Mouse (Mus musculus) erythroid progenitor cell, adult 5-6 weeks (primary cell): ENCODE data around the gene Rhbdd1. TPM values are rescaled to one million over a fixed set of nuclear protein-coding genes. Genes with fewer than 3 reads are reported as not detected.

ENCODE experiments used
- ATAC-seq: replicated peaks from 2 replicates; pipeline ENCODE4 v1.8.0; 2016; ENCODE audit warnings: moderate number of reproducible peaks, mild to moderate bottlenecking, moderate TSS enrichment, inconsistent platforms; ENCODE audit not compliant: poor library complexity, low FRiP score, severe bottlenecking
- total RNA-seq, 2 experiments: library from RNA; stranded (forward) in 1 of 2; stranded (reverse) in 1 of 2; fragments of 150-400 nt in 1 of 2; fragments of 186-747, 209-891 nt in 1 of 2; gene quantifications; 2 replicates each; pipeline versions ENCODE4 v1.2.3 to v1.2.4; 2015 to 2017; ENCODE audit warnings: low replicate concordance in 2 of 2

The Rhbdd1 gene
- total RNA-seq, 2 experiments from 2014 or later = 9.8 to 12.2 TPM

- ATAC-seq = no peak
Observed at GRCm38 (mm10) chr1:82290723-82291150, 25.5 kb upstream of the Rhbdd1 start.

- no peak for ATAC-seq
Observed at GRCm38 (mm10) chr1:82291151-82291797, 25.0 kb upstream of the Rhbdd1 start, which contains the start of gene Irs1. Irs1 (minus strand) TSS chr1:82291416.

- no peak for ATAC-seq
Observed at GRCm38 (mm10) chr1:82291930-82292712, 24.1 kb upstream of the Rhbdd1 start.

DNA sequence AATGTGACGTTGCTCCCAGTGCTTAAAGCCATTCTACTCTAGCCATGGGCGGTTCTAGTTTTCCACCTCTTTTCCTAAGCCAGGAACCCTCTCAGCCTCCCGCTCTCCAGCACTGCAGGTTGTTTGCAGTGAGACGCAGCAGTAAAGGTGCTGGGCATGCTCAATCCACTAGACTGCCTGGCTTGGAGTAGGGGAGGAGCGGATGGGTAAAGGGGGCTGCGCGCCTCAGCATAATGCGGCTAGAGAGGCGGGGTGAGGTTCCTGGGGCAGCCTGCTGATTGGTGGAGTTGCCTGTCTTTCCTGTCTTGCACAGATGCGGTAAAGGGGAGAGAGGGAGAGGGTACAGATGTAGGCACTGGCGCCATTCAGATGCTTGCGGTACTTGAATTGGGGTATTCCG, 23.5 kb upstream of the Rhbdd1 start:
- no peak for ATAC-seq

DNA sequence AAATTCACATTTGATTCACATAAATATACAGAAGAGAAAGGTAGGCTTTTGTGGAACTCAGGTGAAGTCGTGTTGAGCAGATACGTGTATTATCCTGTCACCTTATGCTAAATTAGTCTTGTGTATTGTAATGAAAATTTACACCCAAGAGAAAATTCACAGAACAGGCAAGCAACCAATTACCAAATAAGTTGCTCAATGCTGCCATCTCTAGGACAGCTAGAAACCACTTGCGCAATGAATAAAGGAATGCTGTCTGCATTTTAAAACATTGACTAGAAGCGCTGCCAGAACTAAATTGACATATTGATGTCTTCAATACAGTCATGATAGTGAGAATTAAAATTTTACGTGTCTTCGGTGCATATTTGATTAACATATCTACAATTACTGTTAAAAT, 22.1 kb upstream of the Rhbdd1 start:
- no peak for ATAC-seq

DNA sequence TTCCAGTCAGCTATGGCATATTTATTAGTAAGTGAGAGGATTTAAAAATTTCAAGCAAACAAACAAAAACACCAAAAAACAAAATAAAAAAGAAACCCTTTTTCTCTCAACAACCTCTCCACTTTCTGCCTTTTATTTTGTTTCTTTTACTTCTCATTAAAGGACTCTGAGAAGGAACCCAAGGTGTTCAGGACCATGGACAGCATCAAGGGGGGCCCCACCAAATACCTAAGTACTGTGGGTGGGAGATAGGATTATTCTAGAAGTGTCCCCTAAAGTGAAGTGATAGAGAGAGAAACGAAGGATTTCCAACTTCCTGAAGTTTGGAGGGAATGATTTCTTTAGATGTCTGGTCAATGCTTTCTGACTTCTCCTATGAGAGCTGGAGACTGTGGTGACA, 17.7 kb upstream of the Rhbdd1 start:
- no peak for ATAC-seq

DNA sequence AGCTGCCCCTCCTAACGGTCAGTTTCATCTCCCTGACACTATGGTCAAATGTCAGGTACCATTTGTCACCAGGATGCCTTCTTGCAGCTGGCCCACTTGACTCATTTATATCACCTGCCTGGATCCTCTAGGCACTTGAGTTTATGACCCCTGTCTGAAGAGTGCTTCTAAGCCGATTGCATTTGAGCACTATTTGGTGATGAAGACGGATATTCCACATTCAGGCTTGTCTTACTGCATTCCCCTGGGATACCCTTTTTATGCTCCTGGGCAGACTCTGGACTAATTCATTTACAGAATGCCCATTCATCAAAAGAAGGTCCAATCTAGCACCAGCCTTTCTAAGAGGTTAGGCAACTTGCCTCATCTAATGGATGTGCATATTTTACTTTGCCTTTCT, 11.8 kb upstream of the Rhbdd1 start:
- ATAC-seq = no peak

GRCm38 (mm10) chr1:82316746-82317126, 484 bp downstream of the Rhbdd1 start:
- no peak for ATAC-seq

DNA sequence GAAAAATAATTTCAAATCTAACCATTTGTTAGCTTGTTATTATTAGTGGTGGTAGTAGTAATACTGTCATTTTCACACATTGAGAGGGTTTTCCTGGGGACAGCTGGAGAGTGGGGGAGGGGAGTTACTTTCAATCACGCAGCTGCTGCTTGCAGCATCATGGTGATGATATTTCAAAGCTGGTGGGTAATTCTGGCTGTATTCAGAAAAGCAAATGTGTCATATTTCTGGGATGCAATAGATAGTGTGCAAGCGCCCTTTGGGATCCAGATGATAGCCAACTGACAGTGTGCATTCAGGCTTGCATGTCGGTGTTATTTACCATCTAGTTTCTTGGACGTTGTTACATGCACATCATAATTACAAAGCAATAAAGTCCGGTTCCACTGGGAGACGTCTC, 4.2 kb downstream of the Rhbdd1 start:
- ATAC-seq = no peak

GRCm38 (mm10) chr1:82320864-82321263, 4.6 kb downstream of the Rhbdd1 start:
- no peak for ATAC-seq

DNA sequence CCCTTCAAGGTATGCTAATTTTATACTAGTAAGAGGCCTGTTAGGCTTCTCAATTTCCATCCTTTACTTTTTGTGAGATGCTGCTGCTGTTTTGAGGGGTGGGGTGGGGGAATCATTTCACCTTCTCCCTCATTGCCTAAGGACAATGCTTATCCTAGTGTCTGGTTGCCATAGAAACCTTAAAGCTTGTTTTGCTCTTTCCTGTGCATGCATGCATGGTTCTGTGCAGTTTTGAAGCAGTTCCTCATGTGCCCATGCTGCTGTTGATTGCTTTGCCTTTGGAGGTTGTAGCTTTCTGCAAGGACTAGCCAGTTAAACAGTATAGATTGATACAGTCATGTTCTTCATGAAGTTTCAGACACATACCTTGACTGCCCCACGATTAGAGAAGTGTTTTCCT, 5.2 kb downstream of the Rhbdd1 start:
- no peak for ATAC-seq

GRCm38 (mm10) chr1:82324131-82324785, 8.0 kb downstream of the Rhbdd1 start:
- ATAC-seq = no peak

DNA sequence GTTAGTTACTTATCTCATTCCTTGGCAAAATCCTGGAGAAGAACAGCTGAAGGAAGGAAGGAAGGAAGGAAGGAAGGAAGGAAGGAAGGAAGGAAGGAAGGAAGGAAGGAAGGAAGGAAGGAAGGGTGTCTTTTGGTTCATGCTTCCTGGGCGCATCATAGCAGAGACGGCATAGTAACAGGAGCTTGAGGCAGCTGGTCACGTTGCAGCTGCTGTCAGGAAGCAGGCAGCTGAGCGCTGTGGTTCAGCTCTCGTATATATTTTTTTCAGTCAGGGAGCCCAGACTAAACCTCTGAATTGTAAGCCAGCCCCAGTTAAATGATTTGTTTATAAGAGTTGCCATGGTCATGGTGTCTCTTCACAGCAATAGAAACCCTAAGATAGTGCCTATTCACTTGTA, 9.9 kb downstream of the Rhbdd1 start:
- ATAC-seq = no peak

GRCm38 (mm10) chr1:82328033-82328775, 12.0 kb downstream of the Rhbdd1 start:
- no peak for ATAC-seq

- no peak for ATAC-seq
Observed at GRCm38 (mm10) chr1:82329237-82329953, 13.1 kb downstream of the Rhbdd1 start.

DNA sequence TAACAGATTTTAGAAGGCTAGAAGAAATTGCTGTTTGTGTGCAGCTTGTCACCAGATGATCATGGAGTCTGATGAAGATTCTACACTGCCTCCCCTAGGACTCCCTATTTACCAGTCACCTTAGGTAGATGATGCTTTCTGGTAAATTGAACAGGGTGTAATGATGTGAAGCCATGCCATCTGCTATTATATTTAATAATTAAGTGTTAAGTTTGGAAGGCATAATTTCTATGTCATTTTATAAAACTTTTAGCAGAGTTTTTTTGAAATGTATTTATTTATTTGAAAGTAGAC, 13.6 kb downstream of the Rhbdd1 start:
- ATAC-seq = no peak

DNA sequence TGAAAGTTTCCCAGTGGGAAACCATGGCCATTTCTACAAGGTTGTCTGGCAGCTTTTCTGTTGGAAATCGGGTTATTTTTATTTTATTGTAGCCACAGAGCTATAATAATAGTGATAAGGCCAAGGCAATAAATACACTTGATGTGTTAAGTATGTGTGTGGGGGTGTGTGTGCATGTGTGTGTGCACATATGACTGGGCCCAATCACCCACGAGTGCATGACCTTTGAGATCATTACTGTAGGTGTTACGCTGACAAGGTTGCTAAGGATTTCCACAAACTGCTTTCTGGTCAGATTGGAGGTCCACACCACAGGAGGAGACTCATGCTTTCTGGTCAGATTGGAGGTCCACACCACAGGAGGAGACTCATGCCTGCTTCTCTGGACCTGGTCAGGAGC, 18.3 kb downstream of the Rhbdd1 start:
- no peak for ATAC-seq

- no peak for ATAC-seq
Observed at GRCm38 (mm10) chr1:82353089-82353488, 36.8 kb downstream of the Rhbdd1 start.

- ATAC-seq = no peak
Observed at GRCm38 (mm10) chr1:82353755-82354154, 37.5 kb downstream of the Rhbdd1 start.
